Mouse (Mus musculus): ENCODE measurements around the gene Ankrd17.
"Not testable (repeated sequence)": the region's sequence is repeated elsewhere in the genome, so short reads cannot be mapped to it uniquely, and the experiment has no call there.

Gene Ankrd17

GRCm38 (mm10) chr5:90338177-90339091 lies 27.9 kb downstream of the Ankrd17 start:
- no peak for DNase-seq (ENCODE audit: low spot score in 2 of 2)

GRCm38 (mm10) chr5:90332478-90332877 lies 33.9 kb downstream of the Ankrd17 start:
- DNase-seq (ENCODE audit: low spot score in 2 of 2): no peak

- no peak for DNase-seq (ENCODE audit: low spot score in 2 of 2)
Measured at GRCm38 (mm10) chr5:90331071-90331470, 35.3 kb downstream of the Ankrd17 start.

GRCm38 (mm10) chr5:90298396-90298795 lies 68.0 kb downstream of the Ankrd17 start:
- no peak for DNase-seq (ENCODE audit: low spot score in 2 of 2)

- no peak for DNase-seq (ENCODE audit: low spot score in 2 of 2)
Measured at GRCm38 (mm10) chr5:90289887-90290286, 76.5 kb downstream of the Ankrd17 start.

GRCm38 (mm10) chr5:90286559-90286958 lies 79.8 kb downstream of the Ankrd17 start:
- DNase-seq (ENCODE audit: low spot score in 2 of 2): no peak

- no peak for DNase-seq (ENCODE audit: low spot score in 2 of 2)
Measured at GRCm38 (mm10) chr5:90280061-90280460, 86.3 kb downstream of the Ankrd17 start.

- DNase-seq (ENCODE audit: low spot score in 2 of 2): no peak
Measured at GRCm38 (mm10) chr5:90279418-90279817, 87.0 kb downstream of the Ankrd17 start.

- no peak for DNase-seq (ENCODE audit: low spot score in 2 of 2)
Measured at GRCm38 (mm10) chr5:90277443-90277842, 88.9 kb downstream of the Ankrd17 start.

- DNase-seq (ENCODE audit: low spot score in 2 of 2): no peak
Measured at GRCm38 (mm10) chr5:90274806-90275205, 91.6 kb downstream of the Ankrd17 start.

GRCm38 (mm10) chr5:90262230-90262629 lies 104.1 kb downstream of the Ankrd17 start:
- DNase-seq (ENCODE audit: low spot score in 2 of 2): not testable (repeated sequence)

GRCm38 (mm10) chr5:90257023-90257422 lies 109.4 kb downstream of the Ankrd17 start:
- DNase-seq (ENCODE audit: low spot score in 2 of 2): no peak

GRCm38 (mm10) chr5:90247503-90247902 lies 118.9 kb downstream of the Ankrd17 start:
- DNase-seq (ENCODE audit: low spot score in 2 of 2): no peak

- no peak for DNase-seq (ENCODE audit: low spot score in 2 of 2)
Measured at GRCm38 (mm10) chr5:90246987-90247386, 119.4 kb downstream of the Ankrd17 start.

- no peak for DNase-seq (ENCODE audit: low spot score in 2 of 2)
Measured at GRCm38 (mm10) chr5:90246567-90246966, 119.8 kb downstream of the Ankrd17 start.

GRCm38 (mm10) chr5:90245416-90245815 lies 121.0 kb downstream of the Ankrd17 start:
- DNase-seq (ENCODE audit: low spot score in 2 of 2): no peak

- no peak for DNase-seq (ENCODE audit: low spot score in 2 of 2)
Measured at GRCm38 (mm10) chr5:90235217-90235616, 131.2 kb downstream of the Ankrd17 start.

- DNase-seq (ENCODE audit: low spot score in 2 of 2): no peak
Measured at GRCm38 (mm10) chr5:90233305-90233704, 133.1 kb downstream of the Ankrd17 start.

GRCm38 (mm10) chr5:90229760-90230159 lies 136.6 kb downstream of the Ankrd17 start:
- DNase-seq (ENCODE audit: low spot score in 2 of 2): no peak

GRCm38 (mm10) chr5:90226696-90227095 lies 139.7 kb downstream of the Ankrd17 start:
- DNase-seq (ENCODE audit: low spot score in 2 of 2): no peak

- no peak for DNase-seq (ENCODE audit: low spot score in 2 of 2)
Measured at GRCm38 (mm10) chr5:90224730-90225129, 141.6 kb downstream of the Ankrd17 start.

- DNase-seq (ENCODE audit: low spot score in 2 of 2): peak; percentile 97 to 98
Measured at GRCm38 (mm10) chr5:90223534-90224381, 142.6 kb downstream of the Ankrd17 start, which contains the start of gene Cox18. Gene Cox18 (minus strand): TSS chr5:90224001.
